Mouse (Mus musculus) layer of hippocampus, postnatal 25 days (tissue): ENCODE data around the gene Lysmd4. TPM values are rescaled to one million over a fixed set of nuclear protein-coding genes. Genes with fewer than 3 reads are reported as not detected.
"Not testable (repeated sequence)": the region's sequence is repeated elsewhere in the genome, so short reads cannot be mapped to it uniquely, and the experiment has no call there.

Experiments
- DNase-seq, 2 experiments: peaks; one replicate each; pipeline ENCODE4 v3.0.0; 2022; ENCODE audit warnings: mixed read lengths in 2 of 2, low spot score in 1 of 2; ENCODE audit errors: extremely low spot score in 1 of 2
- total RNA-seq, 2 experiments: library from RNA; stranded (reverse); gene quantifications; 2 replicates each; pipeline ENCODE4 v1.2.3; 2021

The Lysmd4 gene
- total RNA-seq, 2 experiments from 2014 or later: 32.3 to 37.1 TPM

- no peak for DNase-seq
These were observed 7.9 kb downstream of the Lysmd4 start for GRCm38 (mm10) chr7:67230221-67230620.

- DNase-seq: peak in 1 of 2 experiments; percentile 6
These were observed 8.3 kb downstream of the Lysmd4 start for GRCm38 (mm10) chr7:67230640-67231140.

GRCm38 (mm10) chr7:67232504-67232903 lies 10.2 kb downstream of the Lysmd4 start:
- DNase-seq: no peak

- DNase-seq: no peak
These were observed 12.5 kb downstream of the Lysmd4 start for GRCm38 (mm10) chr7:67234797-67235196.

- no peak for DNase-seq
These were observed 14.0 kb downstream of the Lysmd4 start for GRCm38 (mm10) chr7:67236351-67236750.

- no peak for DNase-seq
These were observed 15.4 kb downstream of the Lysmd4 start for GRCm38 (mm10) chr7:67237752-67238151.

GRCm38 (mm10) chr7:67241969-67242368 lies 19.6 kb downstream of the Lysmd4 start:
- no peak for DNase-seq

GRCm38 (mm10) chr7:67243121-67243893 lies 21.0 kb downstream of the Lysmd4 start:
- no peak for DNase-seq

GRCm38 (mm10) chr7:67243894-67244282 lies 21.5 kb downstream of the Lysmd4 start:
- no peak for DNase-seq

GRCm38 (mm10) chr7:67245255-67245654 lies 22.9 kb downstream of the Lysmd4 start:
- DNase-seq: no peak

GRCm38 (mm10) chr7:67246067-67246466 lies 23.7 kb downstream of the Lysmd4 start:
- no peak for DNase-seq

GRCm38 (mm10) chr7:67259828-67260563 lies 37.7 kb downstream of the Lysmd4 start:
- peak in 1 of 2 experiments; percentile 44 for DNase-seq

- not testable (repeated sequence) for DNase-seq
These were observed 48.1 kb downstream of the Lysmd4 start for GRCm38 (mm10) chr7:67270447-67270846.

- no peak for DNase-seq
These were observed 61.2 kb downstream of the Lysmd4 start for GRCm38 (mm10) chr7:67283581-67283980.

GRCm38 (mm10) chr7:67287456-67287855 lies 65.1 kb downstream of the Lysmd4 start:
- no peak for DNase-seq

GRCm38 (mm10) chr7:67291356-67291755 lies 69.0 kb downstream of the Lysmd4 start:
- DNase-seq: no peak

GRCm38 (mm10) chr7:67296419-67296818 lies 74.1 kb downstream of the Lysmd4 start:
- no peak for DNase-seq

GRCm38 (mm10) chr7:67304937-67305336 lies 82.6 kb downstream of the Lysmd4 start:
- no peak for DNase-seq

- DNase-seq: no peak
These were observed 84.7 kb downstream of the Lysmd4 start for GRCm38 (mm10) chr7:67307078-67307477.

GRCm38 (mm10) chr7:67308102-67308501 lies 85.8 kb downstream of the Lysmd4 start:
- DNase-seq: no peak

GRCm38 (mm10) chr7:67310151-67310550 lies 87.8 kb downstream of the Lysmd4 start:
- DNase-seq: no peak
